Mouse (Mus musculus): ENCODE results near the gene Arhgef12. TPM values are rescaled to one million over a fixed set of nuclear protein-coding genes. Genes with fewer than 3 reads are reported as not detected.

Arhgef12 gene
- 7.1 and 10.1 TPM in 2 replicates for polyA plus RNA-seq (2012; rRNA removed)

DNA sequence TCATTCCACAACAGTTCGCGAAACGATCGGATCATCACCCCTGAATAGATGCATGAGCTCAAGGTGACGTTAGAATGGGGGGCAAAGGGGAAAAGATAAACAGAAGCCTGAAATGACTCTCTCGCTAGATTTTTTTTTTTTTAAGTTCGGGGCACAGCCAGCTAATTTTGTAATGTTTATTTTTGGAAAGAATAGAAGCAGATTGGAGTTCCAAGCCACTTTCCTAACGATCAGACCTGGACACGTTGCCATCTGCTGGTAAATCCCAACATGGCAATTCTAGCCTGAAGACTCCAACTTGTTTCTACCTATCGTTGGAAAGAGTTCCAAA lies at the start of gene Arhgef12:
TSS of gene Arhgef12 (minus strand) at position 53 of the 331 bp plus-strand sequence.

DNA sequence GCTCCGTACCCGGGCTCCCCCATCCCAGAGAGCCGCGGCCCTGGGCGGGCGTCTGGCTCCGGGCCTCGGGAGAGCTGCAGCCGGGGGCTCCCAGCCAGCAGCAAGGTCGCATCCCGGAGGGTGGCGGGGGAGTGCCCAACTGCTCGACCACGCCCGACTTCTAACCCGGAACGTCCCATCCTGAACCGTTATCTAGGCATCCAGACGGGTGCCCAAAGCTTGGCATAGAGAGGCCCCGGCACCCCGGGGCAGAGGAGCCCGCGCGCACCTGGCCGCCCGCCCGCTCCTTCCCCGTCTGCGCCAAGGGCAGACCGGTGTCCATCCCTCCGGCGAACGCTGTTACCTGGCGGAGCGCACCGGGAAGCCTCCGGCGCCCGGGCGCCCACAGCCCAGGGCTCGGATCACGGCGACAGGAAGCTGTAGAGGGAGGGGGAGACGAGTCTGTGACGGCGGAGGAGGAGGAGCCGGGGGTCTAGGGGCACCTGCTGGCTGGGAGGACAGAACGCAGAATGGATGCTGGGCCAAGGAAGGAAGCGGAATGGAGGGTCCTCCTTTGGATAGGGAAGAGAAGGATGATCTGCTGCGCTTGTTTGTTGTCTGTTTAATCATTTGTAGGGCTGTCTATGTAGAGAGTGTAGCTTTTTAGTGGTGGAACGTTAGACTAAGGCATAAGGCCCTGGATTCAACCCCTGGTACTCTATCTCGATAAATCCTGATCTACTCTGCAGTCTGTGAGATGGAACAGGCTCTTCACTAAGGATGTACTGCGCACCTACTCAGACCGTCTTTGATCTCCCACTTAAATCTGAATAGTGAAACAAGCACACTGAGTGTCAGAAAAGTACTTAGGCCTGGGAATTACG lies 9.3 kb upstream of the Arhgef12 start, which contains the start of gene Tmem136:
TSS of gene Tmem136 (minus strand) at position 437 of the 863 bp plus-strand sequence.

DNA sequence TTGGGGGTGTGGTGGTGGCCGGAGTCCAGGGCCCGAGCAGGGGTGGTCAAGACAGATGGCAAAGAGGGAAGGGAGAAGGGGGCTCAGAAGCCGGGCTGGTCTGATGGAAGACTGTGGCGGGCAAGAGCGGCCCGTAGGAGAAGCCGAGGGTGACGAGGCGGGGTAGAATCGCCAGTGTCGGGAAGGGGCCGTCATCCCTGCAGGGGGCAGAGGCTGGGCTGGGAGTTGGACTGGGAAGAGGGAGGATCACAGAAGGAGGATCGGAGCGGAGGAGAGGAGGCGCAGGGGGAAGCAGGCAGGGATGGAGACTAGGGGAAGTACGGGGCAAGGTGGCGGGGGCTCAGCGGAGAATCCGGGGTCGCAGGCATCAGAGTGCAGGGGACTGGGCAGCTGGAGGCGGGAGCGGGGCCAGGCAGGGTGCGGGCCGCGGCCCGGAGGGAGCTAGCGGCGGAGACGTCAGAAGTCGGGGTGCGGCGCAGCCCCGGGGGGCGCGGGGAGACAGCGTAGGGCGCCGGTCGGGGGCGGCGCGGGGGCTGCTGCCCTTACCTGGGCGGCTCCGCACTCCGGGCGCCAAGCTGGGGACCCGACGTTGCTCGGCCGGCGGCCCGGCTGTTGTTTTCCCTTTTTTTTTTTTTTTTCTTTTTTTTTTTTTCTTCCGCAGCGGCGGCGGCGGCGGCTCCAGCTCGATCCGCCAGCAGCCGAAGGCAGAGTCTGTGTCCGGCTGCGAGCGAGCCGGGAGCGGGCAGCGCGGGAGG lies 163.1 kb downstream of the Arhgef12 start, which contains the start of gene Grik4:
TSS of gene Grik4 (minus strand) at position 713 of the 755 bp plus-strand sequence.

Other genes starting within 250 kb of the Arhgef12 start
- gene Grik4, start 162.7 kb downstream of the Arhgef12 start, polyA plus RNA-seq (2012; rRNA removed) = 0.34 and 0.44 TPM in 2 replicates
- 0.91 and 0.94 TPM in 2 replicates for gene Tmem136, start 9.3 kb upstream of the Arhgef12 start, polyA plus RNA-seq (2012; rRNA removed)
- 0.01 TPM in 1 of 2 replicates, not detected in the other for gene Pou2f3, start 103.1 kb upstream of the Arhgef12 start, polyA plus RNA-seq (2012; rRNA removed)
- 26.9 and 27.5 TPM in 2 replicates for gene Oaf, start 132.7 kb upstream of the Arhgef12 start, polyA plus RNA-seq (2012; rRNA removed)
- gene Trim29, start 203.6 kb upstream of the Arhgef12 start, polyA plus RNA-seq (2012; rRNA removed) = 0.01 and 0.12 TPM in 2 replicates

Measured in liver, embryonic 14 days (tissue).